Mouse (Mus musculus) adrenal gland, postnatal 4 days (tissue): ENCODE data around the gene Artn. TPM values are rescaled to one million over a fixed set of nuclear protein-coding genes. Genes with fewer than 3 reads are reported as not detected.

Source experiments
- DNase-seq, 2 experiments: peaks; one replicate each; pipeline ENCODE4 v3.0.0; 2021 to 2022; ENCODE audit warnings: low spot score in 2 of 2, mixed read lengths in 2 of 2
- total RNA-seq, 2 experiments: library from RNA; stranded (reverse); gene quantifications; 2 replicates each; pipeline ENCODE4 v1.2.3; 2021

Artn gene
- total RNA-seq, 2 experiments from 2014 or later: 0.45 to 0.90 TPM

GRCm38 (mm10) chr4:117918762-117919161 lies 10.8 kb downstream of the Artn start:
- no peak for DNase-seq

- DNase-seq: no peak
Measured at GRCm38 (mm10) chr4:117918261-117918660, 11.3 kb downstream of the Artn start.

GRCm38 (mm10) chr4:117917847-117918246 lies 11.7 kb downstream of the Artn start:
- DNase-seq: no peak

- no peak for DNase-seq
Measured at GRCm38 (mm10) chr4:117917402-117917801, 12.2 kb downstream of the Artn start.

GRCm38 (mm10) chr4:117916386-117916785 lies 13.2 kb downstream of the Artn start:
- DNase-seq: no peak

GRCm38 (mm10) chr4:117915489-117916105 lies 14.0 kb downstream of the Artn start:
- no peak for DNase-seq

- DNase-seq: peak; percentile 84 to 88
Measured at GRCm38 (mm10) chr4:117914591-117915442, 14.7 kb downstream of the Artn start, which contains the start of gene Ipo13. TSS of gene Ipo13 (minus strand) at chr4:117914999.

- DNase-seq: no peak
Measured at GRCm38 (mm10) chr4:117914031-117914430, 15.5 kb downstream of the Artn start.

GRCm38 (mm10) chr4:117913421-117913820 lies 16.1 kb downstream of the Artn start:
- DNase-seq: no peak

GRCm38 (mm10) chr4:117912685-117913273 lies 16.8 kb downstream of the Artn start:
- DNase-seq: no peak

- no peak for DNase-seq
Measured at GRCm38 (mm10) chr4:117912131-117912561, 17.4 kb downstream of the Artn start.

GRCm38 (mm10) chr4:117908834-117909453 lies 20.6 kb downstream of the Artn start:
- no peak for DNase-seq

- DNase-seq: no peak
Measured at GRCm38 (mm10) chr4:117906196-117906595, 23.4 kb downstream of the Artn start.

- DNase-seq: no peak
Measured at GRCm38 (mm10) chr4:117904761-117905160, 24.8 kb downstream of the Artn start.

GRCm38 (mm10) chr4:117904094-117904493 lies 25.5 kb downstream of the Artn start:
- no peak for DNase-seq

- DNase-seq: no peak
Measured at GRCm38 (mm10) chr4:117898111-117898510, 31.5 kb downstream of the Artn start.

GRCm38 (mm10) chr4:117896031-117896430 lies 33.5 kb downstream of the Artn start:
- DNase-seq: no peak

GRCm38 (mm10) chr4:117895339-117895738 lies 34.2 kb downstream of the Artn start:
- DNase-seq: no peak

GRCm38 (mm10) chr4:117894601-117895000 lies 35.0 kb downstream of the Artn start:
- no peak for DNase-seq

GRCm38 (mm10) chr4:117893376-117893775 lies 36.2 kb downstream of the Artn start:
- DNase-seq: peak in 1 of 2 experiments; percentile 20

GRCm38 (mm10) chr4:117891738-117892161 lies 37.8 kb downstream of the Artn start, which contains the start of gene Dph2:
TSS of gene Dph2 (minus strand) at chr4:117892032.
- peak in 1 of 2 experiments; percentile 56 for DNase-seq
